Mouse (Mus musculus) hindbrain, embryonic 11.5 days (tissue): ENCODE data around the gene Tex22. TPM values are rescaled to one million over a fixed set of nuclear protein-coding genes. Genes with fewer than 3 reads are reported as not detected.

Experiments used
- ATAC-seq: fragments of 200-750 bp; cut with Nextera tagmentation; 2 replicates; pipeline ENCODE4 v1.8.0; 2017; ENCODE audit warnings: mild to moderate bottlenecking, moderate TSS enrichment, moderate library complexity; ENCODE audit not compliant: low FRiP score
- DNase-seq: peaks from one replicate; pipeline ENCODE4 v3.0.0-alpha.2; 2015; ENCODE audit warnings: low spot score
- H3K27ac ChIP-seq: fragments of 300-500 bp; sonication (generic); 2 replicates; pipeline ENCODE4 v1.5.1; 2014; ENCODE audit warnings: mild to moderate bottlenecking, low read depth, low read length
- H3K27me3 ChIP-seq: fragments of 300-500 bp; sonication (generic); 2 replicates; pipeline ENCODE4 v1.6.1; 2014; ENCODE audit warnings: mild to moderate bottlenecking, low read length, moderate library complexity, mixed read lengths; ENCODE audit not compliant: control insufficient read depth, insufficient read depth
- H3K36me3 ChIP-seq: fragments of 300-500 bp; sonication (generic); 2 replicates; pipeline ENCODE4 v1.6.1; 2014; ENCODE audit warnings: mild to moderate bottlenecking, low read length, moderate library complexity, mixed read lengths; ENCODE audit not compliant: control insufficient read depth, insufficient read depth
- H3K4me1 ChIP-seq: fragments of 300-500 bp; sonication (generic); replicated peaks from 2 replicates; pipeline ENCODE4 v1.6.1; 2014; ENCODE audit warnings: low read length, mixed read lengths; ENCODE audit not compliant: control insufficient read depth, insufficient read depth
- H3K4me2 ChIP-seq: fragments of 300-500 bp; sonication (generic); replicated peaks from 2 replicates; pipeline ENCODE4 v1.6.1; 2014; ENCODE audit warnings: mild to moderate bottlenecking, low read depth, low read length
- H3K4me3 ChIP-seq: fragments of 300-500 bp; sonication (generic); 2 replicates; pipeline ENCODE4 v1.5.1; 2014; ENCODE audit warnings: low read depth, low read length
- H3K9ac ChIP-seq: fragments of 300-500 bp; sonication (generic); 2 replicates; pipeline ENCODE4 v1.6.1; 2014; ENCODE audit warnings: low read depth, low read length
- H3K9me3 ChIP-seq: fragments of 300-500 bp; sonication (generic); 2 replicates; pipeline ENCODE4 v1.6.1; 2016; ENCODE audit warnings: low read length; ENCODE audit not compliant: control insufficient read depth
- WGBS: fragments of 180-500 bp; shearing (Covaris S2); extraction: QIAGEN DNeasy Blood & Tissue Kit; methylation state at CpG from one replicate; pipeline ENCODE4 v1.1.7; 2014; 5-methylcytosine and 5-hydroxymethylcytosine counted together
- polyA plus RNA-seq: library from polyadenylated mRNA; unstranded; fragments of >200 nt; fragmentation: Nextera tagmentation; extraction: Ambion mirVana; gene quantifications from 2 replicates; pipeline ENCODE4 v1.2.1, GENCODE M21; 2014

The Tex22 gene
- polyA plus RNA-seq, 1 experiment from 2014 or later = 0.26 TPM

- WGBS = 80% methylated on average over 11 of the region's 11 CpGs
- H3K9me3 ChIP-seq = no peaks in the 10 kb centered on the region
- H3K9ac ChIP-seq = no peak overlapping the region
- no peak overlapping the region for H3K4me2 ChIP-seq
- peaks cover 3% of the 10 kb centered on the region; the same call in 1 of the 2 replicates for H3K4me1 ChIP-seq
- H3K27me3 ChIP-seq = no peaks in the 10 kb centered on the region
- no peak overlapping the region for H3K4me3 ChIP-seq
- no peak overlapping the region for H3K27ac ChIP-seq
- no peaks in the 10 kb centered on the region for H3K36me3 ChIP-seq
- ATAC-seq (no peak; the same call in 1 of the 2 replicates), DNase-seq (no peak)
Observed at GRCm38 (mm10) chr12:113032296-113033250, 41.7 kb upstream of the Tex22 start.

GRCm38 (mm10) chr12:113035093-113035492 is 39.2 kb upstream of the Tex22 start:
- no peak overlapping the region for H3K4me3 ChIP-seq
- H3K9ac ChIP-seq = no peak overlapping the region
- WGBS = 93% methylated on average over 2 of the region's 2 CpGs
- no peaks in the 10 kb centered on the region for H3K27me3 ChIP-seq
- no peaks in the 10 kb centered on the region for H3K9me3 ChIP-seq
- ATAC-seq (no peak), DNase-seq (no peak)
- H3K36me3 ChIP-seq = no peaks in the 10 kb centered on the region
- no peak overlapping the region for H3K4me2 ChIP-seq
- peaks cover 3% of the 10 kb centered on the region; the same call in 1 of the 2 replicates for H3K4me1 ChIP-seq
- no peak overlapping the region for H3K27ac ChIP-seq

- no peaks in the 10 kb centered on the region for H3K9me3 ChIP-seq
- no peak overlapping the region for H3K4me2 ChIP-seq
- no peak overlapping the region for H3K27ac ChIP-seq
- no peaks in the 10 kb centered on the region for H3K27me3 ChIP-seq
- H3K9ac ChIP-seq = no peak overlapping the region
- H3K4me3 ChIP-seq = no peak overlapping the region
- peaks cover 8% of the 10 kb centered on the region; the same call in 1 of the 2 replicates for H3K4me1 ChIP-seq
- DNase-seq = no peak
- WGBS = 91% methylated on average over 4 of the region's 4 CpGs
- no peak for ATAC-seq
- no peaks in the 10 kb centered on the region for H3K36me3 ChIP-seq
Observed at GRCm38 (mm10) chr12:113036996-113037395, 37.3 kb upstream of the Tex22 start.

- Histone ChIP-seq H3K9ac (no peak overlapping the region), H3K4me2 (no peak overlapping the region), H3K27me3 (no peaks in the 10 kb centered on the region), H3K36me3 (no peaks in the 10 kb centered on the region), H3K9me3 (no peaks in the 10 kb centered on the region), H3K4me3 (no peak overlapping the region), H3K4me1 (peaks cover 5% of the 10 kb centered on the region; the same call in 1 of the 2 replicates), H3K27ac (no peak overlapping the region)
- ATAC-seq = no peak
- WGBS = 91% methylated on average over 4 of the region's 4 CpGs
- DNase-seq = no peak
Observed at GRCm38 (mm10) chr12:113038414-113038813, 35.9 kb upstream of the Tex22 start.

GRCm38 (mm10) chr12:113041481-113042439 is 32.5 kb upstream of the Tex22 start:
- H3K36me3 ChIP-seq = no peaks in the 10 kb centered on the region
- no peak overlapping the region for H3K4me3 ChIP-seq
- no peak overlapping the region for H3K9ac ChIP-seq
- ATAC-seq = peak; percentile 51
- no peaks in the 10 kb centered on the region for H3K27me3 ChIP-seq
- DNase-seq = peak; percentile 33
- no peaks in the 10 kb centered on the region for H3K9me3 ChIP-seq
- H3K4me2 ChIP-seq = no peak overlapping the region
- H3K27ac ChIP-seq = no peak overlapping the region
- H3K4me1 ChIP-seq = peaks cover 5% of the 10 kb centered on the region; the same call in 1 of the 2 replicates
- 67% methylated on average over 15 of the region's 15 CpGs for WGBS

- Histone ChIP-seq H3K9ac (no peak overlapping the region), H3K9me3 (no peaks in the 10 kb centered on the region), H3K4me1 (peaks cover 5% of the 10 kb centered on the region; the same call in 1 of the 2 replicates), H3K4me3 (no peak overlapping the region), H3K27me3 (no peaks in the 10 kb centered on the region), H3K36me3 (no peaks in the 10 kb centered on the region; the same call in 1 of the 2 replicates), H3K27ac (no peak overlapping the region), H3K4me2 (no peak overlapping the region)
- 88% methylated on average over 2 of the region's 2 CpGs for WGBS
- DNase-seq (no peak), ATAC-seq (no peak)
Observed at GRCm38 (mm10) chr12:113042543-113042942, 31.8 kb upstream of the Tex22 start.

GRCm38 (mm10) chr12:113044916-113045677 is 29.2 kb upstream of the Tex22 start:
- H3K9ac ChIP-seq = no peak overlapping the region
- H3K27me3 ChIP-seq = no peaks in the 10 kb centered on the region
- H3K4me1 ChIP-seq = peaks cover 5% of the 10 kb centered on the region; the same call in 1 of the 2 replicates
- peaks cover 2% of the 10 kb centered on the region; the same call in 1 of the 2 replicates for H3K36me3 ChIP-seq
- no peak overlapping the region for H3K4me2 ChIP-seq
- no peak for ATAC-seq
- H3K27ac ChIP-seq = no peak overlapping the region
- no peaks in the 10 kb centered on the region for H3K9me3 ChIP-seq
- no peak overlapping the region for H3K4me3 ChIP-seq
- 82% methylated on average over 3 of the region's 3 CpGs for WGBS
- DNase-seq = no peak

- 91% methylated on average over 15 of the region's 15 CpGs for WGBS
- no peak overlapping the region for H3K9ac ChIP-seq
- H3K4me3 ChIP-seq = no peak overlapping the region
- H3K4me1 ChIP-seq = no peaks in the 10 kb centered on the region
- no peak overlapping the region for H3K27ac ChIP-seq
- no peaks in the 10 kb centered on the region for H3K27me3 ChIP-seq
- no peaks in the 10 kb centered on the region for H3K9me3 ChIP-seq
- no peak overlapping the region for H3K4me2 ChIP-seq
- ATAC-seq (no peak), DNase-seq (no peak)
- peaks cover 2% of the 10 kb centered on the region; the same call in 1 of the 2 replicates for H3K36me3 ChIP-seq
Observed at GRCm38 (mm10) chr12:113046861-113047260, 27.4 kb upstream of the Tex22 start.
